Mouse (Mus musculus) mesoderm, embryonic 11.5 days (tissue): ENCODE results near the gene Pde8a.
A peak's percentile ranks its signal among the peaks of the same experiment; 100 is the strongest.

Source experiments
- DNase-seq: peaks from one replicate; pipeline ENCODE4 v3.0.0-alpha.2; 2012; ENCODE audit warnings: low read depth, low spot score

The Pde8a gene

DNA sequence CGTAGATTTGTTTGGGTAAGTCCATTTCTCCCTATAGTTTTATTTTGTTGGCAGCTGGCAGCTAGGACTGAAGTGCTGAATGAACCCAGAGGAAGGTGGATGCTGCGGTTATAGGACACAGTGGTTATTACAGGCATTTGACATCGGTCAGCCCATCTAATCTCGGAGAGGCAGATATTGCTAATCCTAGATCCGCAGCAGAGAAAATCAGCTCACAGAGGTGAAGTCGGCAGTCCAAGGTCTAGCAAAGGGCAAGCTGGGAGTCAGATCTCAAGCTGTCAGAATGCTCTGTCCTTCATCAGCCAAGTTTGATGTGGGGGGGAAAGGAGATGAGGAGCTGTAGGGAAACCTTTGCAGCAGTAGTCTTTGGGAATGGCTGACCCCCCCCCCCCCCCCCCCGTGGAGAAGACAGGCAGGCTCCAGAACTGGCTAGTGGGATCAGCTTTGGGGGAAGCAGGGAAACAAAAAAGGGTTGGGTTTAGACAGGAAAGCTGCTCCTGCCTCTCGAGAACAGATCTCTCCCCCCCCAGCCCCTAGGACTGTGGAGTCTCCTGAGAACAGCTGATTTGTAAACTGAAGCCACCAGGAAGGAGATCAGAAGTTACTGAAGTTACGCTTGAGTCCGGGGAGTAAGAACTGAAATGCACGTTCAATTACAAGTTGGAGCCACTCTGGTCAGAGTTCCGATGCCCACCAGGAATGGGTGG, 3.3 kb upstream of the Pde8a start:
- no peak for DNase-seq

DNA sequence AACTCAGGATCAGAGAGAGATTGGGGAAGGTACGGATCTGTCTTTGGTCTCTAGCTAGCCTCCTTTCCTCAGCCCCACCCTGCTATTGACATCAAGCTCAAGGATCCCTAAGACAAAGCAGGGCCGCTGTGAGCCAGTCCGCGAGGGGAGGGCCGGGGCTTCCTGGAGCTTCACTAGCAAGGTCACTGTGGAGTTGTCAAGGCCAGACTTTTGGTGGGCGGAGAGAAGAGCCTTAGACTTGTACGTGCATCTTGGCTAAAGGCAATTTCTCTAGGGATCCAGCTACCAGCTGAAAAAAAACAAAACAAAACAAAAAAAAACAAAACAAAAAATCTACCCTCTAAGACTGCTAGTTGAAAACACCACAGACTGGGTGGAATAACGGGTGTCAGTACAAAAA, 1.6 kb upstream of the Pde8a start:
- no peak for DNase-seq

- peak; percentile 76 for DNase-seq
Observed at GRCm38 (mm10) chr7:81212261-81212681, 1.1 kb upstream of the Pde8a start.

GRCm38 (mm10) chr7:81212697-81213346, 574 bp upstream of the Pde8a start:
- peak; percentile 93 for DNase-seq

- no peak for DNase-seq
Observed at GRCm38 (mm10) chr7:81214153-81214907, 934 bp downstream of the Pde8a start.

GRCm38 (mm10) chr7:81215950-81216349, 2.6 kb downstream of the Pde8a start:
- DNase-seq, result no peak

- DNase-seq, result no peak
Observed at GRCm38 (mm10) chr7:81219321-81219720, 5.9 kb downstream of the Pde8a start.

GRCm38 (mm10) chr7:81220381-81220780, 7.0 kb downstream of the Pde8a start:
- DNase-seq, result no peak

- DNase-seq, result no peak
Observed at GRCm38 (mm10) chr7:81224260-81224659, 10.9 kb downstream of the Pde8a start.

- no peak for DNase-seq
Observed at GRCm38 (mm10) chr7:81230091-81230792, 16.8 kb downstream of the Pde8a start.

GRCm38 (mm10) chr7:81232674-81233073, 19.3 kb downstream of the Pde8a start:
- no peak for DNase-seq

DNA sequence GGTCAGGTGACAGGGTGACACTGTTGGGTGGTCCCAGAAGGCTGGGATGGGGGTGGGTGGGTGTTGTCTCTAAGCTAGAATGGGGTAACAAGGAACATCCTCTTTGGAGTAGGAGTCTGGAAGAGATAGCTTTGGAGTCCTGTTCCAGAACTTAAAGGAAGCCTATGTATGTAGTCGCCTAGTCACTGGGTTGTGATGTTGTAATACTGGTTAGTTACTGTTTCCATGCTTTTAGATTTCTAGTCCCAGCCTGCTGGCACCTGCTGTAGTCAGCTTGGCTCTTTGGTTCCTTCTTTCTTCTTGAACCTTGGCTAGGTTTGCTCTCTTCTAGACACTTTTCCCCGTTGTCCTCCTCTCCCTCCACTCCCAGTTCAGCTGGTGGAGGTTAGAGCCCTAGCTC, 21.7 kb downstream of the Pde8a start:
- DNase-seq, result no peak

GRCm38 (mm10) chr7:81235600-81236223, 22.3 kb downstream of the Pde8a start:
- DNase-seq, result no peak

- DNase-seq, result no peak
Observed at GRCm38 (mm10) chr7:81243361-81243760, 30.0 kb downstream of the Pde8a start.

- DNase-seq, result no peak
Observed at GRCm38 (mm10) chr7:81249854-81250279, 36.5 kb downstream of the Pde8a start.

GRCm38 (mm10) chr7:81250601-81251000, 37.2 kb downstream of the Pde8a start:
- DNase-seq, result no peak

DNA sequence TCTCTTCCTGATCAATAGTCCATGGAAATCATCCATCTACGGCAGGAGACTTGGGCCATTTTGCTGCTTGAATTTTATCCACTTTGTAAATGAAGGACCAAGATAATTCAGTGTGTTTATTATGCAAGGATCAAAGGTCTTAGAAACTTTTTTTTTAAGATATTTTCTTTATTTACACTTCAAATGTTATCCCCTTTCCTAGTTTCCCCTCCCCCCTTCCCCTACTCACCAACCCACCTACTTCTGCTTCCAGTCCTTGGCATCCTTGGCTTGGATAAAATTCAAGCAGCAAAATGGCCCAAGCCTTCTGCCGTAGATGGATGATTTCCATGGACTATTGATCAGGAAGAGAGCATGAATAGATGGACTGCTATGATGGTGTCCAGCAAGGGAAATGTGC, 38.1 kb downstream of the Pde8a start:
- no peak for DNase-seq

GRCm38 (mm10) chr7:81253317-81253716, 39.9 kb downstream of the Pde8a start:
- DNase-seq, result no peak

GRCm38 (mm10) chr7:81254579-81254978, 41.2 kb downstream of the Pde8a start:
- DNase-seq, result no peak

DNA sequence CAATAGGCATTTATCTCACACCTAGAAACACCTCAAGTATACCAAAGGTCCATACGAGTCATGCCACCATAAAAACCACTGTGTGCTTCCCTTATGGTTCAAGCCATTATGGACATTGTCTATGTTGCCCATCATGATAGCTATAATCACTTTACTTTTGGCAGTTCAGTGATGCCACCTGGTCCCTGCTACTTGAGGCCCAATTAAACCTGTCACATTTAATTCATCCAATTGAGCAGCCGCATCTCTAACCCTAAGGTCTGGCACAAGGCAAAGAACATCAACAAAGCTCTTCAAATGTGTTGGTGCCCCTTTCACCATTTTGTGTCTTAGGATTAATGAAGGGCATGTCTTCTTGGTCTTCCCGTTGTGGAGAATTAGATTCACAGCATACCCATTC, 42.1 kb downstream of the Pde8a start:
- no peak for DNase-seq

DNA sequence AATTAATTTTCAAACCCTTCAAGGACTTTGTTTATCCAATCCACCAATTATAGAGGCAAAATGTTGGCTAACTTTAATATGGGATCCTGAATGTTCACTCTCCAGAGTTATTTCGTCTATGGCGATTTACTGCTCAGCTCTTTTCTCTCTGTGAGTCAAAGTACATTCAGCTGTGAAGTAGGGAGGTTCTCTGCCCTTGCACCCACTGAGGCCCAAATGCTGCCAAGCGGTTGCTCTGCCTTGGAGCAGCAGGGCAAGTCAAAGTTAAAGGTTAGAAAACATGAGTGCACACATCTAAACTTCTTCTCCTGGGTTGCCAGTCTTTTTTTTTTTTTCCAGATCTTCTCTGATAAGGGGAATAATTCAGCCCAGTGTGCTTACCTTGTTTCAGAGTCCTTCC, 43.4 kb downstream of the Pde8a start:
- no peak for DNase-seq

- DNase-seq, result no peak
Observed at GRCm38 (mm10) chr7:81261548-81261947, 48.2 kb downstream of the Pde8a start.
